20 mouse cellular contexts compared by ENCODE assay signal in the genomic region with DNA sequence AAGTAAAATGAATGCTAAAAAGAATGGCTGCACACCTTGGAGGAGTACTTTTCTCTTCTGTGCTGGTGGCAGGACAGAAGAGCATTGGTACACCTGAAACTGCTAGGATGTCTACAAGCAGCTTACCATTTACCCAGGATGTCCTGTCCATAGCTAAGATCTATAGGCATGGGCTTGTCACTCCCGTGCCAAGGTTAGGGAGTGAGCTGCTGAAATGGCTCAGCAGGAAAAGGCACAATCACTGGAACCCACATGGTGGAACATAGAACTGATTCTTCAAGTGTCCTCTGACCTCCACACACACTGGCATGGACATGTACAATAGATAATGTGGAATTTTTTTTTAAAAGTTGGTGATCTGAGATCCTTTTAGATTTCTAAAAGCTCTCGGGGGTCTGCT.
"Had no signal": no experiment of that assay in that cellular context is flagged by ENCODE, and none has a peak within 500 bp of the region (broad histone marks: within the 10 kb centered on the region; RNA-seq: fewer than 3 reads in every experiment).

No protein-coding gene starts in this region.

- H3K4me3 ChIP-seq: lung, embryonic 15.5 days; megakaryocyte, embryonic 14.5 days; midbrain, embryonic 13.5 days; midbrain, embryonic 15.5 days; neural tube, embryonic 12.5 days had no signal

- ATAC-seq: liver, postnatal 0 days; lung, postnatal 0 days; midbrain, embryonic 13.5 days; midbrain, embryonic 15.5 days had no signal

- H3K9me3 ChIP-seq: lung, embryonic 15.5 days; megakaryocyte, embryonic 14.5 days; midbrain, embryonic 13.5 days; midbrain, embryonic 15.5 days; neural tube, embryonic 12.5 days had no signal

- H3K4me1 ChIP-seq: neural tube, embryonic 12.5 days had no signal

- H3K4me2 ChIP-seq: lung, embryonic 15.5 days; midbrain, embryonic 11.5 days; midbrain, embryonic 13.5 days; midbrain, embryonic 15.5 days; neural tube, embryonic 12.5 days had no signal

- H3K36me3 ChIP-seq: lung, embryonic 15.5 days had no signal

- H3K27me3 ChIP-seq: lung, embryonic 15.5 days; megakaryocyte, embryonic 14.5 days; midbrain, embryonic 13.5 days; midbrain, embryonic 15.5 days; neural tube, embryonic 12.5 days had no signal

- DNase-seq: liver, postnatal 0 days; lung, adult 2 months; lung, postnatal 14 days; lung, postnatal 36 days; retina, postnatal 1 day; right cerebral cortex, adult 18-20 months; right cerebral cortex, postnatal 25 days; right cerebral cortex, postnatal 4 days; spleen, adult 18-20 months; thymus, adult 2 months; thymus, postnatal 25 days; thymus, postnatal 4 days had no signal

- H3K9ac ChIP-seq: liver, postnatal 0 days; lung, embryonic 15.5 days; midbrain, embryonic 13.5 days; midbrain, embryonic 15.5 days; neural tube, embryonic 12.5 days had no signal

- H3K27ac ChIP-seq: lung, embryonic 15.5 days; macrophage; midbrain, embryonic 13.5 days; midbrain, embryonic 15.5 days; neural tube, embryonic 12.5 days had no signal
